23 mouse cellular contexts compared by ENCODE assay signal in genomic region chr10:94350896-94351661, GRCm38 (mm10). TPM values are rescaled to one million over a fixed set of nuclear protein-coding genes. Genes with fewer than 3 reads are reported as not detected.
DNase-seq lines count a peak whose midpoint lies in the region; ATAC-seq lines count a peak whose summit lies in the region.
"Had no signal": no experiment of that assay in that cellular context is flagged by ENCODE, and none has a peak within 500 bp of the region (broad histone marks: within the 10 kb centered on the region; RNA-seq: fewer than 3 reads in every experiment).

No protein-coding gene starts in this region.

- no peaks in the 10 kb centered on the region for H3K27me3 ChIP-seq in lung, embryonic 16.5 days (ENCODE audit: control insufficient read depth, insufficient read depth, low read depth, low read length)
- H3K27me3 ChIP-seq: heart, embryonic 12.5 days; limb, embryonic 15.5 days had no signal

- H3K36me3 ChIP-seq in lung, embryonic 16.5 days (ENCODE audit: control insufficient read depth, insufficient read depth, low read length), result no peaks in the 10 kb centered on the region
- H3K36me3 ChIP-seq: heart, embryonic 12.5 days; limb, embryonic 15.5 days had no signal

- H3K9ac ChIP-seq in lung, embryonic 16.5 days (ENCODE audit: low read length), result no peak overlapping the region
- H3K9ac ChIP-seq: forebrain, postnatal 0 days; heart, embryonic 12.5 days; limb, embryonic 15.5 days had no signal

- peak overlapping the region; percentile 45; the same call in 1 of the 2 replicates for H3K27ac ChIP-seq in lung, embryonic 16.5 days (ENCODE audit: low read length)
- H3K27ac ChIP-seq: limb, embryonic 15.5 days; macrophage had no signal

- no peak overlapping the region for H3K4me3 ChIP-seq in lung, embryonic 16.5 days (ENCODE audit: low read length)
- H3K4me3 ChIP-seq: heart, embryonic 12.5 days; limb, embryonic 15.5 days had no signal

- peaks cover 7% of the 10 kb centered on the region; the same call in 1 of the 2 replicates for H3K4me1 ChIP-seq in lung, embryonic 16.5 days (replicated peaks; ENCODE audit: control insufficient read depth, insufficient read depth, low read length)
- H3K4me1 ChIP-seq: limb, embryonic 15.5 days had no signal

- ATAC-seq in lung, embryonic 16.5 days (ENCODE audit: low read depth), result peak; percentile 73
- ATAC-seq: forebrain, postnatal 0 days; midbrain, embryonic 16.5 days had no signal

- H3K4me2 ChIP-seq in lung, embryonic 16.5 days (ENCODE audit: low read depth, low read length), result no peak overlapping the region
- H3K4me2 ChIP-seq: heart, embryonic 12.5 days; limb, embryonic 15.5 days had no signal

- no peaks in the 10 kb centered on the region for H3K9me3 ChIP-seq in lung, embryonic 16.5 days (ENCODE audit: control insufficient read depth, low read length)
- H3K9me3 ChIP-seq: heart, embryonic 12.5 days; limb, embryonic 15.5 days had no signal

- DNase-seq in layer of hippocampus, adult 18-20 months (ENCODE audit: low spot score in 2 of 2), result peak; percentile 11 to 12
- no peak for DNase-seq in layer of hippocampus, postnatal 25 days (ENCODE audit: extremely low spot score in 1 of 2, low spot score in 1 of 2)
- DNase-seq in cerebellum, adult 11 months, result peak; percentile 46
- peak; percentile 49 for DNase-seq in cerebellum, adult 8-10 months
- no peak for DNase-seq in T-cell, adult 2 months (ENCODE audit: low spot score)
- no peak for DNase-seq in retina, postnatal 1 day
- no peak for DNase-seq in embryo, embryonic 10.5 days (ENCODE audit: low spot score)
- DNase-seq: adrenal gland, adult 2 months; forebrain, postnatal 0 days; gastrocnemius, postnatal 36 days; heart, postnatal 4 days; kidney, adult 9 months; thymus, postnatal 25 days had no signal

- WGBS in lung, embryonic 16.5 days, result 38% methylated on average over 11 of the region's 11 CpGs

RNA-seq across cellular contexts. Expression of gene Tmcc3, which starts 39.3 kb away (rescaled TPM):
- total RNA-seq in layer of hippocampus, adult 18-20 months (2021), result 10 to 100 TPM; 52.9 to 56.6 TPM
- total RNA-seq in layer of hippocampus, postnatal 25 days (2021), result 10 to 100 TPM; 42.6 to 46.9 TPM
- 6.0 and 7.4 TPM in 2 replicates for polyA plus RNA-seq in lung, embryonic 16.5 days (2015; fragmentation: Nextera tagmentation; extraction: Ambion mirVana)

RNA-seq across cellular contexts. Expression of gene Gm4792, which starts 52.6 kb away (rescaled TPM):
- not detected for total RNA-seq in layer of hippocampus, adult 18-20 months (2021)
- not detected for total RNA-seq in layer of hippocampus, postnatal 25 days (2021)
- polyA plus RNA-seq in lung, embryonic 16.5 days (2015; fragmentation: Nextera tagmentation; extraction: Ambion mirVana), result not detected in 2 replicates
- total RNA-seq: adrenal gland, adult 2 months; ES-E14; forebrain, postnatal 0 days; gastrocnemius, postnatal 36 days; heart, postnatal 4 days; layer of hippocampus, adult 8-10 months; left cerebral cortex, postnatal 10 days had no signal
- polyA plus RNA-seq: adrenal gland, adult 2 months; heart, embryonic 12.5 days; limb, embryonic 15.5 days; macrophage; small intestine, adult 2 months; stomach, embryonic 14.5 days had no signal

Comparison
In these comparisons a context has a peak if more than half of its experiments do, and no peak if none do; other contexts are left out.
1. DNase-seq: peak in layer of hippocampus, adult 18-20 months (2 of 2), cerebellum, adult 11 months (single experiment) and cerebellum, adult 8-10 months (single experiment); none in layer of hippocampus, postnatal 25 days (0 of 2), T-cell, adult 2 months (single experiment), retina, postnatal 1 day (single experiment) and embryo, embryonic 10.5 days (single experiment).